ENCODE assay signal across 9 mouse cellular contexts in genomic region chr3:31309371-31309933, GRCm38 (mm10). TPM values are rescaled to one million over a fixed set of nuclear protein-coding genes. Genes with fewer than 3 reads are reported as not detected.
A peak's percentile ranks its signal among the peaks of the same experiment; 100 is the strongest.
DNase-seq lines count a peak whose midpoint lies in the region; ATAC-seq lines count a peak whose summit lies in the region.
"Had no signal": no experiment of that assay in that cellular context is flagged by ENCODE, and none has a peak within 500 bp of the region (broad histone marks: within the 10 kb centered on the region; RNA-seq: fewer than 3 reads in every experiment).

No protein-coding gene starts in this region.

- H3K4me2 ChIP-seq in hindbrain, embryonic 15.5 days = peak overlapping the region; percentile 86
- H3K4me2 ChIP-seq in midbrain, embryonic 14.5 days (ENCODE audit: low read length) = peak overlapping the region; percentile 83

- DNase-seq in left cerebral cortex, adult 18-20 months (ENCODE audit: low spot score in 2 of 2) = peak; percentile 40 to 47
- DNase-seq in left cerebral cortex, adult 11 months (ENCODE audit: low spot score) = no peak
- DNase-seq in embryo, embryonic 10.5 days (ENCODE audit: low spot score) = peak; percentile 22
- DNase-seq in midbrain, embryonic 14.5 days = peak; percentile 63
- no peak for DNase-seq in urinary bladder, postnatal 25 days (ENCODE audit: low spot score)
- no peak for DNase-seq in adipocyte (ENCODE audit: low spot score)
- no peak for DNase-seq in thymus, adult 18-20 months

- no peaks in the 10 kb centered on the region for H3K36me3 ChIP-seq in hindbrain, embryonic 15.5 days
- no peaks in the 10 kb centered on the region for H3K36me3 ChIP-seq in midbrain, embryonic 14.5 days (ENCODE audit: control insufficient read depth, insufficient read depth, low read length)

- H3K27me3 ChIP-seq in hindbrain, embryonic 15.5 days = no peaks in the 10 kb centered on the region
- H3K27me3 ChIP-seq in midbrain, embryonic 14.5 days (ENCODE audit: control insufficient read depth, insufficient read depth, low read length) = no peaks in the 10 kb centered on the region

- H3K4me1 ChIP-seq in hindbrain, embryonic 15.5 days (replicated peaks) = peaks cover 11% of the 10 kb centered on the region
- peaks cover 4% of the 10 kb centered on the region; the same call in 1 of the 2 replicates for H3K4me1 ChIP-seq in midbrain, embryonic 14.5 days (ENCODE audit: control insufficient read depth, insufficient read depth, low read length)

- ATAC-seq in hindbrain, embryonic 15.5 days (ENCODE audit: low FRiP score, low read depth) = peak; percentile 73
- ATAC-seq in midbrain, embryonic 14.5 days (ENCODE audit: low FRiP score, low TSS enrichment) = peak; percentile 71; the same call in 1 of the 2 replicates

- peak overlapping the region; percentile 88 for H3K4me3 ChIP-seq in hindbrain, embryonic 15.5 days
- peak overlapping the region; percentile 67 for H3K4me3 ChIP-seq in midbrain, embryonic 14.5 days (replicated peaks; ENCODE audit: low read depth, low read length)

- H3K9ac ChIP-seq in hindbrain, embryonic 15.5 days = peak overlapping the region; percentile 87
- H3K9ac ChIP-seq in midbrain, embryonic 14.5 days (replicated peaks; ENCODE audit: low read length) = peak overlapping the region; percentile 79

- H3K27ac ChIP-seq in hindbrain, embryonic 15.5 days (replicated peaks) = peak overlapping the region; percentile 87
- peak overlapping the region; percentile 78 for H3K27ac ChIP-seq in midbrain, embryonic 14.5 days (replicated peaks; ENCODE audit: low read depth, low read length)

- no peaks in the 10 kb centered on the region for H3K9me3 ChIP-seq in hindbrain, embryonic 15.5 days
- H3K9me3 ChIP-seq in midbrain, embryonic 14.5 days (ENCODE audit: control insufficient read depth, low read length) = no peaks in the 10 kb centered on the region

- under 1% methylated on average over 36 of the region's 36 CpGs for WGBS in hindbrain, embryonic 15.5 days
- WGBS in midbrain, embryonic 14.5 days = under 1% methylated on average over 36 of the region's 36 CpGs

RNA-seq across cellular contexts. Expression of gene Slc7a14, which starts 0.7 kb away (rescaled TPM):
- 10 to 100 TPM; 61.0 to 70.3 TPM for total RNA-seq in left cerebral cortex, adult 18-20 months (2021)
- polyA plus RNA-seq in hindbrain, embryonic 15.5 days (2015; fragmentation: Nextera tagmentation; extraction: Ambion mirVana) = 6.8 and 7.2 TPM in 2 replicates
- polyA plus RNA-seq in midbrain, embryonic 14.5 days (2014; fragmentation: Nextera tagmentation; extraction: Ambion mirVana) = 5.4 and 6.4 TPM in 2 replicates
- total RNA-seq: neutrophil, adult 5-6 weeks had no signal

Comparison
In these comparisons a context has a peak if more than half of its experiments do, and no peak if none do; other contexts are left out.
1. DNase-seq: peak in left cerebral cortex, adult 18-20 months (2 of 2), embryo, embryonic 10.5 days (single experiment) and midbrain, embryonic 14.5 days (single experiment); none in left cerebral cortex, adult 11 months (single experiment), urinary bladder, postnatal 25 days (single experiment), adipocyte (single experiment) and thymus, adult 18-20 months (0 of 2).